Mouse (Mus musculus): ENCODE data around the gene Tspan3.

Tspan3 gene

DNA sequence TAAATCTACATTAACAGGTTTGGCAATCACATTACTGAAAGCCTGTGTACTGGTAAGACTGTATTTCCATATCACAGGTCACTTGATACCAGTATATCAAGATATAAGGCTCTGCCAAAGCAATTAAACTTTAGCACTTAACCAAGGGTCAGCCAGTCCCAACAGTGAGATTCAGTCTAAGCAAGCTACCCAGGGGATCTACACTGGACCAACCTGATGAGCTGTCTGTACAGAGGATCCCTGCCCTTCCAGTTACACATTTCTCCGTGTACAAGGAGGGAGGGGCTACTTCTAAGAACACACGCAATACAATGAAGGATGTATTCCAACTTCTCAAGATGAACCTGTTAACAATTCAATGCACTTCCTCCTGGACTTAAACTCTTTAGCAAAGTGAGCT lies 7.2 kb downstream of the Tspan3 start:
- no peak for DNase-seq (ENCODE audit: low spot score in 2 of 2)

DNA sequence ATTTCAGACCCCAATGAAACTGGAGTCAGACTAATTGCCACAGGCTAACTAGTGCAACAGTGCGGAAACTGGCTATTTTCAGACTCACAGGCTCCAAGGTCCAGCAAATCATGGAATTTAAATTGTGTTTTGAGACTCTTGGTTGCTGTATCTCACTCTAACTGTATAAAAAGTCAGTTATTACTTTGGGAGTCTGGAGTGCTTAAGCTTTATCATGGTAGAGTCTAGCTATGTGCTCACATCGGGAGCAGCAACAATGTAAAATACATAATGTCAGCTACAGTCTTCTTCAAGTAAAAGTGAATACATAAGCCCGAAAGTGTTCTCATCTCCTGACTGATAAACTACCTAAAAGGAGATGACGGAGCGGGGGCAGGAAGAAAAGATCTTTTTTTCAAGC lies 10.7 kb downstream of the Tspan3 start:
- DNase-seq (ENCODE audit: low spot score in 2 of 2): no peak

DNA sequence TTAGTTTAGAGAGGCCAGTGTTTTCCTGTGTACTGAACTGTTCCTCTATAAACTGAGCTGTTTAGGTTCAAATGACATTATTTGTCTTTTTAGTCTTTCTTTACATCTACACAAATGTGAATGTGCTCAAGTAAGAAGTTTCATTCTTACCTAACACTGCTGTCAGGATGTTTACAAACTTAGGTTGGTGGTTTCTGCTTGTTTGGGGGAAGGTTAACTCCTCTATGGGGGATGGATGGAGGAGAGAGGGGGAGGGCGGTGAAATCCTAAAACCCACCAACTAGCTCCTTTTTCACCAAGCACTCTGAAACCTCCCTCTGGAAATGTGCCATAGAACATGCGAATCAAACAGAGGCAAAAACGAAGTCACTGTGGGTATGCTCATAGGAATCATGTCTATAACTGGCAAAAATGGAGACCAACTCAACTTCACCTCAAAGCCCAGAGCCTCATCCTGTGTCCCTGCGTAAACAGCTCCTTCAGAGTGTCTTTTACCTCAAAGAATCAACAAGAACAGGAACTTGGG lies 12.7 kb downstream of the Tspan3 start:
- no peak for DNase-seq (ENCODE audit: low spot score in 2 of 2)

DNA sequence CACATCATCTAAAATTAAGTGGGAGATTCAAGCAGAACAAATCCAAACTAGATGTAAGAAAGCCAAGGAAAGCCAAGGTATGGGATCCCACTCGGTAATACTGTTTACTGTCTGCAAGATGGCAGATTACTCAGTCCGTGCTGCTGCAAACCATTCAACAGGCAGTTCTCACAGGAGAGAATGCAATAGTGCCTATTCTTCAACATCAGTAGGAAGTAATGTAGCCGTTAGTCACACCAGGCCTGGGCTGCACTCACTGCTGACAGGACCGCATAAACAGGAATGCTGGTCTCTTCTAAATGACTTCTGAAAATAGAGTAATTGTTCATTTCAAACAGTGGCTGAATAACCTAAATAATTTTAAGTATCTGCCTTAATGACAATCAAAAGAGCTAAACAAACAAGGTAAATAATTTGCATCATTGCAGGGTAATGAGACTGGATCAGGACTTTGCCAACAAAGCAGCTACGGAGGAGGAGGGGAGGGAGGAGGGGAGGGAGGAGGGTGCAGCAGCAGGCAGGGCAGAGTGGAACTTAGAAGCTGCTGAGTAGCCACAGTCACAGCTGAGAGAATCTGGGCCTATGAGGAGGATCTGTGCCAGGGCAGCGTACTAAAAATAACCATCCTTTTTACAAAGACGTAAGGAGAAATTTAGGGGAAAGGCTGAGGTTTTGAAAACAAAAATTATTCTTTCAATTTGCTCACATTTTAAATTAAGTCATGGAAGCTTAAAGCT lies 13.4 kb downstream of the Tspan3 start:
- DNase-seq (ENCODE audit: low spot score in 2 of 2): peak in 1 of 2 experiments; percentile 58

DNA sequence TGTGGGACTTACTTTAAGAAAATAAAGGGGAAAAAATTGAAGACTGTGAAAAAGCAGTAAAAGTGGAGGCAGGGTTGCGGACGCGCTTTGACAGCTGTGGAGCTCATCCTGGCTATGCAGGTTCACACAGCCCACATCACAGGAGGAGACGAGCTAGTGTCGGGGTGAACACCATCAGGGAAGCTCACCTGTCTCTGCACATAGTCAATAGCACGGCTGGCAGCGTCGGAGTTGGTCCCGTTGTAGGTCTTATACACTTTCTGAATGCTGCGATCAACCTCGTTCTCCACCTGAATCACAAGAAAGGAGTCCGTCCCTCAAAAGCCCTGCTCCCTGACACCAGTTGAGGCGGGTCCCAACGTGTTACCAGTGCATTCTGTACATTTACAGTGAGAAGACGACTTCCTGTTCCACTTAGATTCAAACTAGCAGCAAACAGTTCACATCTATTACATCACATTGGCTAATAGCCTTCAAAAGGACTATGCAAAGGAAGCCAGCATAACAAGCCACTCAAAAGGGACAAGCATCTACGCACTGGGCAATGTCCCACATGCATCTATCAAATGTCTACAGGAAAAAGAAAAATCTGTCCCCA lies 18.9 kb downstream of the Tspan3 start:
- no peak for DNase-seq (ENCODE audit: low spot score in 2 of 2)

DNA sequence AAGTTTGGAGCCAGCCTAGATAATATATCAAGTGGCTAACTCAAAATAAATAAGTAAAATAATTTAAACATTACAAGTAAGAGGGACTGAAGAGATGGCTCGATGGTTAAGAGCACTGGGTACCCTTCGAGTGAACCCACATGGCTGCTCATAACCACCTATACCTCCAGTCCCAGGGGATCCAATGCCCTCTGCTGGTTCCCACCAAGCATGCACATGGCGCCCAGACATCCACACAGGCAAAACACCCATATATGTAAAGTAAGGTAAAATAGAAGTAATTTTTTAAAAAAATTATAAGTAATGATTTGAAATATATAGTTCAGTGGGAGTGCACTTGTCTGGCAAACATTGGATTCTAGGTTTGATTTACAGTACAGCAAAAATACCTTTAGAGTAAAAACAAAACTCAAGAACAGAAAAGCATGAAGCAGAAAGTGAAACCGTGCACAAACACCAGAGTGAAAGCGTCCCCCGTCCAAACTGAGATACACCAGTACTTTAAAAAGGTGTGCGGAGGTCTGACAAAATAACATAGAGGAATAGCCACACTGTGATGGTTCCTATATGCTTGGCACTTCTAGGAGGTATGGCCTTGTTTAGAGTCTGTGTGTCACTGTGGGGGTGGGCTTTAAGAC lies 20.8 kb downstream of the Tspan3 start:
- DNase-seq (ENCODE audit: low spot score in 2 of 2): no peak

DNA sequence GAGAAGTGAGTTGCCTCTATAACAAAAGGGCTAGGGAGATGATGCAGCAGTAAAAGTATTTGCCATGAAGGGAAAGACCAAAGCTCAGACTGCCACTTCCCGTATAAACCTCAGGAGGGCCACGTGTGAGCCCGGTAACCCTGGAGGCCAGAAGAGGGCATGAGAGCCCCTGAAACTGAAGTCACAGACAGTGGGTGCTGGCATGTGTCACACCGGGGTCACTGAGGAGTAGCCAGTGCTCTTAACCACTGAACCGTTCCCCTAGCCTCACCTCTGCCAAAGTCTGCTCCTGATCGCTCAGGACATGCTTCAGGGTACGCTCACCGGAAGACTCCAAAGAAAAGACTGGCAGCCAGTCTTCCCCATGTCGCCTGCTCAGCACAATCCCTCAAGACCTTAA lies 23.5 kb downstream of the Tspan3 start:
- no peak for DNase-seq (ENCODE audit: low spot score in 2 of 2)

DNA sequence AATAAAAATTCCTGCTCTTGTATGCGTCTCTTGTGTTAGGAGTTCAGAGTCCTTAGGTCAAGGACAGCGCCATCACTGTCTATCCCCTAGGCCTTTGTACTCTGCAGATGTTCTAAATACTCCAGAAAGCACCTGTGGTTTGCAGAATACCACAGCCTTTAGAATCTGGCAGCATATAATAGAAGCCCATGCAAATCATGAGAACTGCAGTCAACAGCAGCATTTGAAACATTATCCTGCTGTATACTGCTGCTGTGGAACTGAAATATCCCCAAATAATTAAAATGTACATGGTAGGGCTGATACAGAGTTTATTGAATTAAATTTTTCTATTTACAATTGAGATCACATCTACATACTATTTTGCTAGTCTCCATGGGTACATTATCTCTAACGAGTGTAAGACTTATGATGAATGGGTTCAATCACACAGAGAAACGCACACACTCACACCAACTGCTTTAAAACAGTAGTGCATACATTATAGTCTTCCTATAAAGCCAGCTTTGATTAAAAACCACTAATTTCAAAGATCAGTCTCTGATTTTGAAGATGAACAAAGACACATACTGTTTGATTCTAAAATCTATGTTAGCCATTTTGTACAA lies 29.6 kb downstream of the Tspan3 start:
- no peak for DNase-seq (ENCODE audit: low spot score in 2 of 2)

DNA sequence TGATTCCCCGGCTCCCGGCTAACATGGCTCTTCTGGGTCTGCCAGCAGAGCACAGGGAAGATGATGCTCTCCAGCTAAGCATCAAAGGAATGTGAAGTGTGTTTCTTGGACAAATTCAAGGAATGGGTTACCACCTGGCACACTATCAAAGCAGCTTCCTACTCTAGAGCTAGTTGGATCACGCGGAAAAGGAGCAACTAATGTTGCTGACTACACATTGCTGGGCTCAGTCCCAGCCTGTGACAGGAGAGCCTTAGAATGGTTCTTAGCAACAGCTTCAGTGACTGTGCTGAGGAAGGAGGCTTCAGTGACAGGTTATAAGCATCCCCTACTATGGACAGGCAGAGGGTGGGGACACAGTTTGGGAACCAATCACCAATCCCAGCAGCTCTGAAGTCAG lies 30.7 kb downstream of the Tspan3 start:
- peak in 1 of 2 experiments; percentile 46 for DNase-seq (ENCODE audit: low spot score in 2 of 2)

DNA sequence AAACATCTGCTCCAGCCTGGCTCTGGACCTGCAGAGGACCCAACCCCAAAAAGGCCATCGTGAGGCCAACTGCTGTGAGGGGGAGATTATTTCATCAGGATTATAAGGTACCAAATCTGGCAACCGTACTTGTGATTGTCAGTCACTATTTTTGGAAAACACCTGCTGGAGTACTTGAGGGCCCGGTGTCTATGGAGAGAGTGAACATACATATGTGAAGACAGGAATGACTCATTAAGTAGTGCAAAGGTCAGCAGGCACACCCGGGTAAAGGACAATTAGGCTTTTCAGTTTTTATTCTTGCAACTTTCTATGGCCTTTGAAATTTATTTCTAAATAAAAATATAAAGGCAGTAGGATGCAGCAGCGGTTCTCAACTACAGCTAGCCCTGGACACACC lies 31.3 kb downstream of the Tspan3 start:
- no peak for DNase-seq (ENCODE audit: low spot score in 2 of 2)

DNA sequence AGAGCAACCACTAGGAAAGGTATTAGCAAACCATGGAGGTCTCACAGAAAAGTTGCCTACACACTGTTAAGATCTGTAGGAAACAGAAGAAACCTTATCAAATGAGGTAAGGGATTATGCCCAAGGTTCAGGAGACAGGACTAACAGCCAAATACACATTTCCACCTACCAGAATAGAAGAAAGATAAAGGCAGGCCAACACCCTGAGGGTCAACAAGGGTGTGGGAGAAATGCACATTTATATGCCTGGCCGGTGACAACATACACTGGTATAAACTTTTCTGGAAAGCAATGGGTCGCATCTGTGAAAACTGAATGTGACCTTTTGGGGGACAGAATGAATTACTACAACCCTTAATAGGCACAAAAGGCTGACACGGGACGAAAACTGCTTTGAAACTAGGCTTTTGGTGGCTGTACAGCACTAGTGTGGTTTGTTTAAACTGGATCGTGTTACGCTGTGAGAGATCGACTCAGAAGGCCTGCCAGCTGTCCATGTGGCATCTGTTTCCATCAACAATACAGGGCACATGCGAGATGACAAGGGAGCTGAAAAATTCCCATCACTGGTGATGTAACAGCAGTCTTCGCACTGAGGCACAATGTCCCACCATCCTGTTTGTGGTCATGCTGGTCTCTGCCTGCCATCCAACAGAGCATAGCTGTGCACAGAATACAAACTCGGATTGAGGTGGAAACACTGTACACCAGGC lies 33.3 kb downstream of the Tspan3 start:
- no peak for DNase-seq (ENCODE audit: low spot score in 2 of 2)

DNA sequence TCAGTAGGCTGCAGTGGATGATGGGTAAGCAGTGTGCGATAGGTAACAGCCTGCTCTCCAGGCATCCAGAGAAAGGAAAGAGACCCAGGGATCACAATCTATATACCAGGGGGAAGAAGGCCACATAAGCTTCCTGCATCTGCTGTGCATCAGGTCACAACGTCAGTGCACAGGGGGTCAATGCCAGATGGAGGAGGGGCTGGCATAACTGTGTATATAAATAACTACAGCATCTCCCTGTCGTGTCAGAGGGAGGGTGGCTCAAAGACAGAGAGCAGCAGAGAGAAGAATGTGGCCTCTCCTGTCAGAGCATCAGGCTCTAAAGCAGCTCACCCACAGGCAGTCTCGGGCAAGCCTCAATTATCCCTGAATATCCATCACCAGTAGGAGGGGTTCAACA lies 34.7 kb downstream of the Tspan3 start:
- DNase-seq (ENCODE audit: low spot score in 2 of 2): no peak

DNA sequence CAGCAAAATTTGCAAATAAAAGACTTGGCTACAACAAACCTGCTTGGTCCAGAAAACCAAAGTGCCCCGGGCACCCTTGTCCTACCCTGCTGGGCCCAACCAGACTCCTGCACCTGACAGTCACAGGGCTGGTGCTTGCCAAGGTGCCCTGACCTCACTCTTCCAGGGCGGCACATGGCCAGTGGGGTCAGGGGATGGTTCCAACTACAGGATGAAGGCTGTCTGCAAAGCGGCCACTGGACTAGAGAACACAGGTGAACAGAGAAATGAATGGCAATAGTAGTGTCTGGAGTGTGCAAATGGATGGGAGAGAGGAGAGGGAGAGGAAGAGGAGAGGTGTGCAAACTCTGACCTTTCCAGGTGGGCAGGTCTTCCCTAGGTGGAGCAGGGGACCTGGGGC lies 35.3 kb downstream of the Tspan3 start:
- no peak for DNase-seq (ENCODE audit: low spot score in 2 of 2)

DNA sequence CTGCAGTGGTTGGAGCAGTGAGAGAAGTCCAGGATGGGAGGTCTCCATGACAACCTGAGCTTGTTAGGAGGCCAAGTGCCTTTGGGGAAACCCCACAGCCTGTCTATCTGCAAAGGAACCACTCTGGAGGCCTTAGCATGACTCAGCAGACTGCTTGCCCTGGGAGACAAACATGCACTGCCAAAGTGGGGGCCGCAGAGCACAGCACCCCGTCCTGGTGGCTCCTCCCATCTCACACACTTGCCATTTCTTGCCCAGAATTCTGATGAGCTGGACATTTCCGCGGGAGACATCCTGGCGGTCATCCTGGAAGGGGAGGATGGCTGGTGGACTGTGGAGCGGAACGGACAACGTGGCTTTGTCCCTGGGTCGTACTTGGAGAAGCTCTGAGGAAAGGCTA lies 36.9 kb downstream of the Tspan3 start:
- DNase-seq (ENCODE audit: low spot score in 2 of 2): peak in 1 of 2 experiments; percentile 48

DNA sequence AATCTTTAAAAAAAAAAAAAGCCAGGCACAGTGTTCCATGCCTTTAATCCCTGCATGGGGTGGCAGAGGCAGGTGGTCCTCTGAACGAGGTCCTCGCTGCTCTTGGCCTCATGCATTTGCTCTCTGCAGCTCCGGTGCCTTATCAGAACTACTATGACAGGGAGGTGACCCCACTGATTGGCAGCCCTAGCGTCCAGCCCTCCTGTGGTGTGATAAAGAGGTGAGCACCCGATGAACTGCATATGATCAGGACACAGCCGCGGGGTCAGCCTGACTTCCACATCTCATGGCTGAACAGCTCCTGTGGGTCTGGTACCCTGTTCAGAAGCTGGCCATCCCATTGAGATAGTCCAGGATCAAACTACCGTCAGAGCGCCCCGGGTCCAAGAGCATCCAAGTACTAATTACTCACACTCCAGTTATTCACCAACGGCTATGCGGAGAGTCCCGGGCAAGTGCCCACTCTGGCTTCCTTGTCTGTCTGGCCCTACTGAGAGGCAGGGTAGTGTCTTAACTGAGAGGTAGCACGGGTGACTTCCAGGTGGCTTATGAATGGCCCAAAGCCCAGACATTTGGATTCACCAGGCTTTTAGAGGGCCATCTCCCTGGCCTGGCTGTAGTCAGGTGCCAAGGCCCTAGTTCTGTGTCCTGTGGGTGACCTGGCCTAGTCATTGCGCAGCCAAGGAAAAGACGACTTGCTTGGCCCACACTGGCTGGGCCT lies 38.7 kb downstream of the Tspan3 start:
- no peak for DNase-seq (ENCODE audit: low spot score in 2 of 2)

DNA sequence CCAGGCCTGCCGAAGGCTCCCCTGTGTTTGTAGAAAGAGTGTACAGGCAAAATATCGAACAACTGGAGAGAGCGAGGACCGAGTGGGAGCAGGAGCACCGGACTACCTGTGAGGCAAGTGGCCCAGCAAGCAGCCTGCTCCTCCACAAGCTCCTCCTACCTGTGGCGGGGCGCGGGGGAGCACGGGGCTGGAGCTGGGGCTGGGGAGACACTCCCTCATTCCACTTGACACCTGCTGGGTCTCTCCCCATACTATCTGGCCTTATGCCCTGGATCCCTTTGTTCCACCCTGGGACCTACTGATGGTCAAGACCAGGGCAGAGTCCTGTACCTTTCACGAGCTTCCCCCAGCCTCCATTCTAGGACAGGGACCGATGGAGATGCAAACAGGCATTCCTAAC lies 40.7 kb downstream of the Tspan3 start:
- DNase-seq (ENCODE audit: low spot score in 2 of 2): no peak

DNA sequence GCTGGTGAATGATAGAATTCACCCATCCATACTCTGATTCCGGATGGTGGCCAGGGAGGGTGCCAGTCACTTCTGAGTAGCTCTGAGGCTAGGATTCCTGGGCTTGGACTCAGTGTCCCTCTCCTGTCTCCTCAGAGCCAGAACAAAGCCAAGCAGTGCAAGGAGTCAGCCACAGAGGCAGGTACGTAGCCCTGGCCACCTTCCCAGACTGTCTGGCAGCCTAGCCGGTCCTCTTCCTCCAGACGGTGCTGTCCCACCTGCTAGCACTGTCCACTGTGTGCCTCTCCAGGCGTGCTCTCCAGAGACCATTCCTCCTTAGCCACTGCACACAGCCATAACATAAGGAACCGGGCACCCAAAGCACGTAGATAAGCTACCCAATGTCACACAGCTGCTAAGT lies 41.7 kb downstream of the Tspan3 start:
- no peak for DNase-seq (ENCODE audit: low spot score in 2 of 2)

DNA sequence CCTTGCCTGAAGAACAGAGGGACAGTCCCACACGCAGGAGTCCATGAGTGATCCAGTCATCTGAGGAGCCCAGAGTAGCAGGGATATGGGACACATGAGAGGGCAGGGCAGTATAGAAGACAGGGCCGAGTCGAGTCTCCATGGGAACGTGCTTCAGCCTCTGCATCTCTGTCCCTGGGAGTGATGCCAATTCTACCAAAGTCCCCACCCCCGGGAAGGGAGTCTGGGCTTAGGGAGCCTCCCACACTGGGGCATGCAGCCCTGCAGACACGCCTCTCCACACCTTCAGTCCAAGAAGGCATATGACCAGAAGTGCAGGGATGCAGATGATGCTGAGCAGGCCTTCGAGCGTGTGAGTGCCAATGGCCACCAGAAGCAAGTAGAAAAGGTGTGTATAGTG lies 42.3 kb downstream of the Tspan3 start:
- DNase-seq (ENCODE audit: low spot score in 2 of 2): peak in 1 of 2 experiments; percentile 57

DNA sequence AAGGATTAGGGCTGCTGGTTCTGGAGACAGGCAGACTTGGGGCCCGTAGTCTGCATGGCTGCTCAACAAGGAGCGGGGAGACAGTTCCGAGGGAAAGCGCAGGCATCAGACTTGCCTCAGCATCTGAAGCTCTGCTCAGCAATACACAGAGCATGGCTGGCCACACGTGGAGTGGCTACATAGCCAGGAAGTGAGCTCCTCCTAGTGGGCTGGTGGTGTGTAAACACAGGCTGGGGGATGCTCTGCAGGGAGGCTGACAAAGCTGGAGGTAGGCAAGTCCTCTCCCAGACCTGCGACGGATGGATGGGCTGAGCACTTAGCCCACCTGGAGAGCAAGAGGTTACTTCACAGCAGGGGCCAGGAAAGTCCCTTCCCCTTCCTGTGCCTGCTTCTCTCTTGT lies 44.2 kb downstream of the Tspan3 start:
- peak in 1 of 2 experiments; percentile 53 for DNase-seq (ENCODE audit: low spot score in 2 of 2)

DNA sequence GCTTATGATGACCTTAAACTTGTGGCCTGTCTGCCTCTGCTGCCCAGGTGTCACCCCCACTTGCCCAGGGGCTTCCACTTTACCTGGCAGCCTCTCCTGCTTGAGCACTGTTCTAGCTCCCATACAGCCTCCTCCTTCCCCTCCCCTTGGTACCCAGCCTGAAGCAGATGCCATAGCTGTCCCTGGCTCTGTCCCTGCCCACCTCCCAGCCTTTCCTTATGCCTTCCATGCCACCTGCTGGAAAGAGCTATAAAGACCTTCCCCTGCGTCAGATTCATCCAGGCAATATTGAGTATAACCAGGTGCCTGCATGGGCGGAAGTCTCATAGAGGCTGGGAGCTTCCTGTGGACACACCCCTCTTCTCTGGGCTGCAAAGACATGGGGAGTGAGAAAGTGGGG lies 45.6 kb downstream of the Tspan3 start:
- DNase-seq (ENCODE audit: low spot score in 2 of 2): no peak

DNA sequence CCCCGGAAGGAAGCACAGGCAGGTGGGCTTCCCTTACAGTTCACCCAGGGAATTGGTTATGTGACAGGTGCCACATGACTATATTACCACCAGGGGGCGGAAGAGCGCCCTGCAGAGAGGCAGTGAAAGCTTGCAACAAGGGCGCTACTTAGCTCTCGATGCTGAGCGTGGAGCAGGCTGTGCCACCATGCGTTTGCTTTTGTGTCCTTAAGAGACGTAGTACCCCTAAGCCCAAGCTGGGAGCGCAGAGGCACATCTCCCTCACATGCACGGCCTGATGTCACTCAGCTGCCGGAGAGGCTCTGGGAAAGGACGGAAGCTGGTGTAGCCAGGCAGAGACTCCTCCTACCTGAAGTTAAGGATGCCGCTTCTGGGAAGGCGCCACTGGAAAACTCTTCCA lies 46.7 kb downstream of the Tspan3 start:
- peak in 1 of 2 experiments; percentile 69 for DNase-seq (ENCODE audit: low spot score in 2 of 2)
